Mouse (Mus musculus): ENCODE data around the gene Rab2b.

Rab2b gene

DNA sequence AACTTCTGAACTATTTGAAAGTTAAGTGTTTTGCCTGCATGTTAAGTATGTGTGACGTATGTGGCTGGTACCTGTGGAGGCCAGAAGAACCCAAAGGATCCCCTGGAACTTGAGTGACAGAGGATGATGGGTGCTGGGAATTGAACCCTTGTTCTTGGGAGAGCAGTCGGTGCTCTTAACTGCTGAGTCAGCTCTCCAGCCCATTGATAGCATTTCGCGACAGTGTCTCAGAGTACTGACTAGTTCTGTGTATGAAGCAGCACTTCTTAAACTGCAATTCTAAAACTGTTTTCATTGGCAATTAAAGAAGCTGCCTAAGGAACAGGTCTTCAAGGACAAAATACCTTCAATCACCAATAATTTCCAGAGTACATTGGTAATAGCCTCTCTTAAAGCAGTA is 2.1 kb downstream of the Rab2b start:
- no peak for DNase-seq (ENCODE audit: low spot score)

DNA sequence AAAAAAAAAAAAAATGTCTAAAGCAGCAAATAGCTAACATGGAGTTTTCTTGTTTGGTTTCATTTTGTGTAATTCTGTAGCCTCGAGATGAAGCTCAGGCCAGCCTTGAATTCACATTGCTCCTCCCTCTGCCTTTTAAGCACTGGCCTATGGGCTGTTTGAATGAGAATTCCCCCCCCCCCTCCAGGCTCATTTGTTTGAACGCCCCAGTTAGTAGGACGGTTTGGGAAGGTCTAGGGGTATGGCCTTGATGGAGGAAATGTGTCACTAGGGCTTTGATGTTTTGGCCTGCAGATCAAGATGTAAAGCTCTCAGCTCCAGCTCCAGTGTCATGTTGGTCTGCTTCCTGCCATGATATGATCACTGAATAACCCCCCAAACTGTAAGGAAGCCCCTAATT is 6.6 kb downstream of the Rab2b start:
- DNase-seq (ENCODE audit: low spot score) = no peak

DNA sequence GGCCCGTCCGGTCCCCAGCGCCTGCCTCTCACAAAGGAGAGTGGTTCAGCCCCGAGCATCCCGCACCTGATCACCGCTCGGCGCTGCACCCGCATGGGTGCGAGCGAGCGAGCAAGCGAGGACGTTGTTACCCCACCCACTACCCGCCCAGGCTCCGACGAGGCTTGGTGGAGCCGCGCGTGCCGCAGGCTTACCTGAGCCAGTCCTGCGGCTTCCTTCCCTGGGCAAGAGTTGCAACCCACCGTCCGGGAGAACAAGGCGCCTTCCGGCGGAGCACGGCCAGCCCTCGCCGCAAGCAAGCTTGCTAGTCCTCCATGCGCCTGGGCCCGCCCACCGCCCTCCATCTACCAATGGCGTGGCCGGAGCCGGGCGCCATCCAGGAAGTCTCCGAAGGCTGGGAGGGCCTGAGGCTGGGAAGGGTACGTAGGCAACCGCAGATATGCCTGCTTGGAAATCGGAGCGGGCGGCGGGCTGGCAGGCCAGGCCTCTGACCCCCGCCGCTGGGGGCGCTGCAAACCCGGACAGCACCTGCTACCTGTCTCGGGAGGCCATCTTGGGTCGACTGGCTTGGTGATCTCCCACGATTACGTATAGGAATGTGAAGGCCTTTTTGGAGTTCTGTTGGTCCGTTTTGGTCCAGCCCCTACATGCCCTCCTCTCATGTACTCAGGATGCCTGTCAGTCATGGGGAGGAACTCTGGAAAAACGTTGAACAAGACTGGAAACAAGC is 21.7 kb downstream of the Rab2b start, which contains the start of gene Chd8:
TSS of gene Chd8 (minus strand) at position 297 of the 730 bp plus-strand sequence.
- peak; percentile 97 for DNase-seq (ENCODE audit: low spot score)

DNA sequence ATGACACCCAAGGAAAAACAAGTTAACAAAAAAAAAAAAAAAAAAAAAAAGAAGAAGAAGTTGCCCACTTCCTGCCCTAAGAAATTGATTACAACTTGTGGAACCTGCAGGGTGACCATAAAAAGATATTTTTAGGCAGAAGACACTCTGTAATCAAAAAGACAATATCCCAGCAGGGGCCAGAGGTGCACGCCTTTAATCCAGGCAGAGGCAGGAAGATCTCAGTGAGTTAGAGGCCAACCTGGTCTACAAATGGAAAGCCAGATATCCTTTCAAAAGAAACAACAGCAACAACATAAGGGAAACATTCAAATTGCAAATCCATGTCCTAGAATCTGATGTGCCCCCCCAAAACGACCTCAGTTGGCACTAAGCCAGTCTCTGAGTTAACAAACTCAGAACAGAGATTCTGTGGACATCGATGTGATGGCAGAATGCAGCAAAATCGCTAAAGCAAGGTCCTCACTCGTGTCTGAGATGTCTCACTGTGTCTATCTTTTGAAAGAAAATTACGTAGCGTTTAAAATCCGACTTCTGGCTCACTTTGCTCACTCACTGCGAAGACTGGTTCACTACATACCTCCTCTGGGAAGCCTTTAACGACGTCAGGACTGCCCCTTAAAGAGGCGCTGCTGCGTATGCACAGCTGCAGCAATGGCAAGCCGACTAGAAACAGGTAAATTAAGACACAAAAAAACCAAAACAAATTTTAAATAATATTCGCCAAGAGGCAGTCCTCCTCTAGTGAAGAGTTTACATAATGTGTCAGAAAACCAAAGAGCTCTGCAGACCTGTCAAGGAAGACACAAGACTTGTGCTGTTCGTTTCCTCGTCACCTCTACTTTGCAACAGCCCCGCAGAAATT is 22.8 kb downstream of the Rab2b start:
- peak; percentile 48 for DNase-seq (ENCODE audit: low spot score)

DNA sequence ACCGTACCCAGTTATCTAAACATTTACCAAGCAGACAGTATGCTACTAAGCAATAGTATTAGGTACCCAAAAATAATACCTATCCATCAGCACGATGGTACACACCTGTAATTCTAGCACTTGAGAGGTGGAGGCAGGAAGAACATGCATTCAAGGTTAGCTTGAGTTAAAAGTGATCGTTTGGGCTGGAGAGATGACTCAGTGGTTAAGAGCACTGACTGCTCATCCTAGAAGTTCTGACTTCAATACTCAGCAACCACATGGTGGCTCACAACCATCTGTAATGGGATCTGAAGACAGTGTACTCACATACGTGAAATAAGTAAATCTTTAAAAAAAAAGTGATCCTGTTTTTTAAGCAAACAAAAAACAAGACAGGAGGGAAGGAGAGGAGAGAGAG is 33.2 kb downstream of the Rab2b start:
- no peak for DNase-seq (ENCODE audit: low spot score)

DNA sequence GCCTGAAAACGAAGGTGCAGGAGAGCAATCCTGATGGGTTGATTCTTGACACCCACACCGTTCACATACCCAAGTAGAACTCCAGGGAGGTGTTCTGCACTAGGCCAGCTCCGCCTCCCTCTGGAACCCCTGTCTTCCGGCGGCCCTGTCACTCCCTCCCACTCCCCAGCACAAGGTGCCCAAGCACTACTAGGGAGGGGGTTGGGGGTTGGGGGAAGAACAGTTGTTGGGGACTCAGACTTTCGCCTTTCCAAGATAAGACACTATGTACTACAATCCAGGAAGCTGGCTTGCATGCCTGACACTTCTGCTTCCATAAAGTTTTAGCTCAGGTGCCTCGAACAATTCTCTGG is 34.7 kb downstream of the Rab2b start:
- DNase-seq (ENCODE audit: low spot score) = no peak

DNA sequence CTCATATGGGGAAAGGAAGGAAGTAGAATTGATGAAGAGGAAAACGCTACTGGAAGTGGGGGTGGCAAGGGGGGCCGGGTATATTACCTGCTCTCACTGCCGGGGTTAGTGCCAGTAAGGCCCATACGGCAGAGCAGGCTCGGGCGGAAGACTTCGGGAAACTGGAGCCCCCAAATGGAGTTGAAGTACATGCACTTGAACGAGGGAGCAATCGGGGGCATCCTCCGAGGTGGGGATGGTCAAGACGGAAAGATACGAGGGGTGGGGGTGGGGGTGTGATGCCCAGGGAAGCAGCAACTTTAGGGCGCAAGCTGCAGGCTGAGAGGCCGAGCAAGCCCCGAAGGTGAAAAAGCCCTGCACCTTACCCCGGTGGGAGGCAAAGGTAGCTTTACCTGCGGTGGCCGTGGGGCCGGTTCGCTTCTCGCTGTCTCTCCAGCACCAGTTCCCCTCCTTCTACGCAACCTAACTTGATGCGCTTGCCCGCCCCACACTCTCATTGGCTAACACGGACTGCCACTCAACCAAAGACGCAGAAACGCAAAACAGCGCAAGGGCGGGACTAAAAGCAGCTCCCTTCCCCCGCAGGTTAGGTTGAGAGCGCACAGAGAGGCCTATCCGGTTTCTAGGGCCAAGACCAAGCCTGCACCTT is 35.2 kb downstream of the Rab2b start:
- peak; percentile 98 for DNase-seq (ENCODE audit: low spot score)

DNA sequence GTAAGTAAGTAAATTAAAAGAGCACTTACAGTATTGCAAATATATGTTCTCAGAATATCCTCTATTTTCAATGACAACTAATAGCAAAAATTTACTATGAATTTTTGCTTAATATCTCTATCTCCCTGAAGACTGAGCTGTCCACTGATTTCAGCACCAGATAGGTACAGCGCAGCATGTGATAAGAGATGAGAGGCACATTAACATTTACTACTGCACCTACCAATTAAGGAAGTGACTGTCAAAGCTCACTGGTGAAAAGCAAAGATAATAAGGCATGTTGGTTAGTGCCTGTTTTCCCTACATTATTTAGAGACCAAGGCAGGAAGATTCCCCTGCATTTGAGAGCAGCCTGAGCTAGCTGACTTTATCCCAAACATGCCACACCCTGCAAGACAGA is 43.1 kb downstream of the Rab2b start:
- DNase-seq (ENCODE audit: low spot score) = no peak

DNA sequence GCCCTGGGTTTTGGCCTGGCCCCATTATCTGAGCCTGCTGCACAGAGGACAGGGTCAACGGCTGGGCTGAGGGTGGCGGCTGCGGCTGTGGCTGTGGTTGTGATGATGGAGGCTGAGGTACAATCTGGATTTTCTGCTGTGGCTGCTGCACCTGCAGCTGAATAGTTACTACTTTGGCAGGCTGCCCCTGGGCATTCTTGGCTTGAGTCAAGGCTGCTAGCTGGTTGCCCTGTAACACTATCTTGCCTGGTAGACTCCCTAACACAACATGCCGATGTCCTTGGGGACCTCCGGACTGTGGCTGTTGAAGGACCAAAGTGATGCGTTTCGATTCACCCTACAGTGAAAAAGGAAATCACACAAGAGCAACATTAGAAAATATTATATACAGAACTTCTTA is 44.2 kb downstream of the Rab2b start:
- DNase-seq (ENCODE audit: low spot score) = no peak

DNA sequence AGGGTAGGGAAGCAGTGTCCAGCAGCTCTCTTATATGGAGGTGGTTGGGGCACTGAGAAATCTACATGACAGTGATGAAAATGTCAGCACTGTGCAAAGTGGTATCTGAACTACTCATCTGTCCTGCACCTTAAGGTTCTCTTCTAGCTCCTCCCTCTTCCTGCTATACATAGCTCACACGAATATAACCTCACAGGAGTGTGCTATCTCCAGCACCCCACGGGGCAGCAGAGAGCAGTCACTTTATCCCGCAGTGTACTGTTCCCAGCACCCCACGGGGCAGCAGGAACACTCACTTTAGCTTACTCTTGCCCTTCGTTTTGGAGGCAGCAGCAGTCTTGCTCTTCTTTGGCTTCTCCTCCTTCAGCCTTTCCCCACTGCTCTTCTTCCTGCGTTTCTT is 47.1 kb downstream of the Rab2b start:
- DNase-seq (ENCODE audit: low spot score) = no peak

DNA sequence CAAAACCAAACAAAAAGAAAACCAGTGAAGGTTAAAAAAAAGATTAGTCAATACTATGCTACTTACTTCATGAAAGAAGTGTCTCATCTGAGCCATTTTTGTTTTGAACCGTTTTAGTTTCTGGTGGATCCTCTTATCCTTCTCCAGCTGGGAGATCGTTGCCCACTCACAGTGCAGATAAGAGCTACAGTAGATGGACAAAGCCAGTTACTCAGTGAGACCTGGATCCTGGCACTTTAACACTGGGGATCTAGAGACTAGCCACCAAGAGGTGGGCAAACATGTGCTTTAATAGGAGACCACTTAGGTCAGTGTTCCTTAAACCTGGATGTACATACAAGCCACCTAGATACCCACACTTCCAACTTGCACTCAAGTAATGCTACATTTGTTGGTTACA is 53.4 kb downstream of the Rab2b start:
- DNase-seq (ENCODE audit: low spot score) = no peak

DNA sequence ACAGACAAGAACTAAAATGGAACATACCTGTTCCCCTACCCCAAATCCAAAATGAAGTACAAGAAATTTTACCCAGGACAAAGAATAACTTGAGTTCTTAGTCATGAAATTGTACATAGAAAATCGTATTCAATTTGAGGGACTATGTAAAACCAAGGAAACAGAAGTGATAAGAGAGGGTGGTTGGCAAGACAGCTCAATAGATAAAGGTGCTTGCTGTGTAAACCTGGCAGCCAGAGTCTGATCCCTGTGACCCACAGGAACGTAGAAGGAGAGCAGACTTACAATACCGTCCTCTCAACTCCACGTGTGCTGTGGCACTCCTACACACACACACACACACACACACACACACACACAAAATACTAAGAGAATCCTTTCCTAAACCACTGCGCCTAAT is 62.1 kb downstream of the Rab2b start:
- no peak for DNase-seq (ENCODE audit: low spot score)
